Mouse (Mus musculus): ENCODE measurements around the gene Snx15.
"Not testable (repeated sequence)": the region's sequence is repeated elsewhere in the genome, so short reads cannot be mapped to it uniquely, and the experiment has no call there.

GRCm38 (mm10) chr19:6130414-6131128, 2.5 kb upstream of the Snx15 start:
- not testable (repeated sequence) for TF ChIP-seq CTCF (IDR thresholded peaks at IDR 0.05; ENCODE audit: control insufficient read depth, insufficient read depth, insufficient replicate concordance, low read depth, low read length); POLR2A (IDR thresholded peaks at IDR 0.05; ENCODE audit: control insufficient read depth, low read depth, low read length)
